Mouse (Mus musculus) gastrocnemius, postnatal 36 days (tissue): ENCODE measurements at regions not wholly inside any gene's neighbourhood (a gene's known extent, or its start where the extent isn't known, plus 50 kb on each side); places are given as distances from the start of the nearest gene placed in this dataset.
A peak's percentile ranks its signal among the peaks of the same experiment; 100 is the strongest.
"Not testable (repeated sequence)": the region's sequence is repeated elsewhere in the genome, so short reads cannot be mapped to it uniquely, and the experiment has no call there.

Source experiments
- DNase-seq, 2 experiments: peaks; one replicate each; pipeline ENCODE4 v3.0.0; 2022
- intact Hi-C: fragments of 180-260 bp; cut with DNase I; formaldehyde crosslinking; loops from one replicate; pipeline ENCODE4 v1.15.1; 2025

- intact Hi-C loops, result no loop called here
- DNase-seq, result no peak
These were observed 797.4 kb upstream of the Impad1 start for GRCm38 (mm10) chr4:5590531-5590930.

GRCm38 (mm10) chr4:5587465-5587864 lies 794.3 kb upstream of the Impad1 start:
- no peak for DNase-seq
- intact Hi-C loops, result no loop called here

- no peak for DNase-seq
- intact Hi-C loops, result no loop called here
These were observed 792.0 kb upstream of the Impad1 start for GRCm38 (mm10) chr4:5585205-5585604.

- DNase-seq, result peak; percentile 55 to 61
- intact Hi-C loops, result no loop called here
These were observed 791.0 kb upstream of the Impad1 start for GRCm38 (mm10) chr4:5583989-5584677.

- DNase-seq, result no peak
- intact Hi-C loops, result no loop called here
These were observed 774.9 kb upstream of the Impad1 start for GRCm38 (mm10) chr4:5568076-5568475.

GRCm38 (mm10) chr4:5560001-5560657 lies 767.0 kb upstream of the Impad1 start:
- intact Hi-C loops, result no loop called here
- no peak for DNase-seq

- intact Hi-C loops, result no loop called here
- DNase-seq, result no peak
These were observed 747.0 kb upstream of the Impad1 start for GRCm38 (mm10) chr4:5540155-5540554.

GRCm38 (mm10) chr4:5530416-5530815 lies 737.3 kb upstream of the Impad1 start:
- intact Hi-C loops, result no loop called here
- no peak for DNase-seq

GRCm38 (mm10) chr4:5518522-5518921 lies 725.4 kb upstream of the Impad1 start:
- no peak for DNase-seq
- intact Hi-C loops, result no loop called here

- intact Hi-C loops, DNase-seq: not testable (repeated sequence)
These were observed 722.3 kb upstream of the Impad1 start for GRCm38 (mm10) chr4:5515426-5515825.

- intact Hi-C loops, result no loop called here
- no peak for DNase-seq
These were observed 718.6 kb upstream of the Impad1 start for GRCm38 (mm10) chr4:5511743-5512142.

GRCm38 (mm10) chr4:5509398-5509797 lies 716.2 kb upstream of the Impad1 start:
- intact Hi-C loops, result no loop called here
- no peak for DNase-seq

GRCm38 (mm10) chr4:5495012-5495411 lies 701.9 kb upstream of the Impad1 start:
- intact Hi-C loops, result no loop called here
- no peak for DNase-seq

GRCm38 (mm10) chr4:5494072-5495000 lies 701.2 kb upstream of the Impad1 start:
- intact Hi-C loops, result no loop called here

GRCm38 (mm10) chr4:5486786-5487185 lies 693.6 kb upstream of the Impad1 start:
- intact Hi-C loops, result no loop called here

More at GRCm38 (mm10) chr4:5494072-5495000, 701.2 kb upstream of the Impad1 start:
- DNase-seq, result no peak

GRCm38 (mm10) chr4:5471891-5472558 lies 678.9 kb upstream of the Impad1 start:
- intact Hi-C loops, result no loop called here
- no peak for DNase-seq

More at GRCm38 (mm10) chr4:5486786-5487185, 693.6 kb upstream of the Impad1 start:
- DNase-seq, result no peak

GRCm38 (mm10) chr4:5459028-5459695 lies 666.0 kb upstream of the Impad1 start:
- intact Hi-C loops, result no loop called here
- DNase-seq, result no peak

GRCm38 (mm10) chr4:5450417-5450816 lies 657.3 kb upstream of the Impad1 start:
- DNase-seq, result no peak
- intact Hi-C loops, result no loop called here

GRCm38 (mm10) chr4:5441339-5442019 lies 648.3 kb upstream of the Impad1 start:
- intact Hi-C loops, result no loop called here
- no peak for DNase-seq
